Mouse (Mus musculus): Measurements from ENCODE around the gene Bcdin3d. TPM values are rescaled to one million over a fixed set of nuclear protein-coding genes. Genes with fewer than 3 reads are reported as not detected.

Bcdin3d gene
- polyA plus RNA-seq, 1 experiment, result 11.6 TPM

DNA sequence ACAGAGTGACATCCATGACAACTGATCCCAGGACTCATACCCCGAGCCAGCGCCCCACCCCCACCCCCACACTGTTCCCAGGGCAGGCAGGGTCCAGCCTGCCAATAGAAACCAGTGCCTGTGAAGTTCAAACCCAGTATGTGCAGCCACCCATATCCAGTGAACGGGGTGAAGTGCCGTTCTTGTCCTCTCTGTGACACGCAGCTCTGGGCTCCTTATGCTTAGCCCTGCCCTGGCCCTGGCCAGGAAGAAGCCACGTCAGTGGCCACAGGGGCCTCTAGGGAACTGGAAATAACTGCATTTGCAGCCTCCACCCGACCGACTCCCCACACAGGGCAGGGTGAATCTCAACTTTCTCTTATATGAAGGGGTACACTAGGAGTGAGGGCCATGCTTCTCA, 42.6 kb downstream of the Bcdin3d start:
- Histone ChIP-seq H3K4me1 (ENCODE audit: control insufficient read depth, insufficient read depth, low read length) (peaks cover 4% of the 10 kb centered on the region; the same call in 1 of the 2 replicates), H3K27ac (ENCODE audit: insufficient read depth, low read length) (no peak overlapping the region), H3K4me3 (replicated peaks; ENCODE audit: insufficient read depth, low read depth, low read length) (no peak overlapping the region), H3K27me3 (ENCODE audit: control insufficient read depth, insufficient read depth, low read length) (no peaks in the 10 kb centered on the region)
- TF ChIP-seq POLR2A (IDR thresholded peaks at IDR 0.05; ENCODE audit: borderline replicate concordance, insufficient read depth, low read length) (no peak), CTCF (IDR thresholded peaks at IDR 0.05; ENCODE audit: borderline replicate concordance, insufficient read depth, low read depth, low read length) (no peak)
- no peak for DNase-seq
- WGBS, result 67% methylated on average over 8 of the region's 8 CpGs

DNA sequence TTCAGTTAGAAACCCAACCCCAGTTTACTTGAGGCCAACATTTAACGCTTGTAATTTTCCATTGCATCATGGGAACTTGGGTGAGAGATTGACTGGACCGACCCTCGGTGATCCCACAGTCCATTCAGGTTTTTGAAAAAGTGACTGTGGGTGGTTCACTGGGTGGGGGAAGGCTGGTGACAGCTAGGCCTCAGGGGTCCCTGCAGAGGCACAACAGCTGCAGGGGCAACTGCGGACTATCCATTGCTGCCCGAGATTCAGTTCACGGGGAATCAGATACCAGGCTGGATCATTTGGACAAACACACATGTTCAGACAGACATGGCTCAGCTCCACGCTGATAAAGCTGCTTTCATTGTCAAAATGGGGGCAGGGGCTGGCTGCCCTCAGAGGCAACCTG, 43.0 kb downstream of the Bcdin3d start:
- Histone ChIP-seq H3K4me3 (replicated peaks; ENCODE audit: insufficient read depth, low read depth, low read length) (no peak overlapping the region), H3K27ac (ENCODE audit: insufficient read depth, low read length) (no peak overlapping the region), H3K4me1 (ENCODE audit: control insufficient read depth, insufficient read depth, low read length) (peaks cover 4% of the 10 kb centered on the region; the same call in 1 of the 2 replicates), H3K27me3 (ENCODE audit: control insufficient read depth, insufficient read depth, low read length) (no peaks in the 10 kb centered on the region)
- 69% methylated on average over 7 of the region's 7 CpGs for WGBS
- TF ChIP-seq CTCF (IDR thresholded peaks at IDR 0.05; ENCODE audit: borderline replicate concordance, insufficient read depth, low read depth, low read length) (no peak), POLR2A (IDR thresholded peaks at IDR 0.05; ENCODE audit: borderline replicate concordance, insufficient read depth, low read length) (no peak)
- DNase-seq, result no peak

DNA sequence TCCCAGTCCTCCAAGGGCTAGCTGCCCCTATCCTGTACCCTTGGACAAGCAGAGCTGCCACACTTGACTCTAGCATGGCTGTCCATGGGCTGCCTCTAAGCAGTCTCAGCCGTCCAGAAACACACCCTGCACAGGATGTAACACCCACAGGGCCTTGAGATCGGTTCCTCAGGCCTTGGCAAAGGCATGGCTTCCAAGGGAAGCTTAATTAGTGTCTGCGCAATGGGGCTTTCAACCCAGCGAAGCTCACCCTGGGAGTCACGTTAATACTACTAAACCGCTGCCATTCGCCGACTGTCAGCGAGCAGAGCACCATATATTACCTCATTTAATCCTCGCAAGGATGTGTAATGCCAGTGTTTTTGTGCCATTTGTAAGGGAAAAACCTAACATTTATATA, 43.5 kb downstream of the Bcdin3d start:
- H3K4me1 ChIP-seq (ENCODE audit: control insufficient read depth, insufficient read depth, low read length), result peaks cover 4% of the 10 kb centered on the region; the same call in 1 of the 2 replicates
- 64% methylated on average over 10 of the region's 10 CpGs for WGBS
- H3K27ac ChIP-seq (ENCODE audit: insufficient read depth, low read length), result no peak overlapping the region
- H3K27me3 ChIP-seq (ENCODE audit: control insufficient read depth, insufficient read depth, low read length), result no peaks in the 10 kb centered on the region
- DNase-seq, result no peak
- TF ChIP-seq POLR2A (IDR thresholded peaks at IDR 0.05; ENCODE audit: borderline replicate concordance, insufficient read depth, low read length) (no peak), CTCF (IDR thresholded peaks at IDR 0.05; ENCODE audit: borderline replicate concordance, insufficient read depth, low read depth, low read length) (no peak)
- H3K4me3 ChIP-seq (replicated peaks; ENCODE audit: insufficient read depth, low read depth, low read length), result no peak overlapping the region

DNA sequence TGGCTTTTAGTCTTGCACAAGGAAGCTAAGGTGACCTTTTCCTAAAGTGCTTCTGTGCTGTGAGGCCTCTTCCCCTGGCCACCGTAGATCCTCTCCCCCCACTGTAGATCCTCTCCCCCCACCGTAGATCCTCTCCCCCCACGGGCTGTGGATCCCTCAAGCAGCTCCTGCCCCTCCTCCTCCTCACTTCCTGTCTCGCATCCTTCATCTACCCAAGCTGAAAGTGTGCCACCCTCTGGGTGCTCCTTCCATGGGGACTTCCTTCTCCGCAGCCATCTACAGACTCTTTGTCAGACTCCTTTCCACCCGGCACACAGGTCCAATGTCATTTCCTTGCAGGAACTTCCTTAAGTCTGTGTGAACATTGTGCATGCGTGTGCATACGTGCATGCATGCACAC, 44.1 kb downstream of the Bcdin3d start:
- peaks cover 4% of the 10 kb centered on the region; the same call in 1 of the 2 replicates for H3K4me1 ChIP-seq (ENCODE audit: control insufficient read depth, insufficient read depth, low read length)
- no peak overlapping the region for H3K27ac ChIP-seq (ENCODE audit: insufficient read depth, low read length)
- 88% methylated on average over 8 of the region's 8 CpGs for WGBS
- H3K27me3 ChIP-seq (ENCODE audit: control insufficient read depth, insufficient read depth, low read length), result no peaks in the 10 kb centered on the region
- no peak for DNase-seq
- no peak for TF ChIP-seq CTCF (IDR thresholded peaks at IDR 0.05; ENCODE audit: borderline replicate concordance, insufficient read depth, low read depth, low read length)
- no peak overlapping the region for H3K4me3 ChIP-seq (replicated peaks; ENCODE audit: insufficient read depth, low read depth, low read length)

DNA sequence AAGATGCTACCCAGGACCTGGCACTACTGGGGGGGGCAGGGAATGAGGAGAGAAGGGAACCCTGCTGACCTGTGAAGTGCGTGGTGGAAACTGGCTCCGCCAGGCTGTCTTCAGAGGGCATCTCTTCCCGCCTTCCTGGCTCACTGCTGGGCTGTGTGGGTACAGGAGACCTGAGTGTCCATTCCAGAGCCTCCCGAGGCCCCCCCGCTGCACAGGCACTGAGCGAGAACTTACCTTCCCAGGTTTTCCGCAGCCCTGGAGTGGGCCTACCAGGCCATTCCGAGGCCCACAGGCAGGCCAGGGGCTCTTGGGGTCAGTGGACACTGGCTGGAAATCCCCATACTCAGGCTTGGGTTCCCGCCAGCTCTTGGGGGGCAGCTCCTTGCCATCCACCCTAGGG, 50.6 kb downstream of the Bcdin3d start:
- 75% methylated on average over 9 of the region's 9 CpGs for WGBS
- TF ChIP-seq CTCF (IDR thresholded peaks at IDR 0.05; ENCODE audit: borderline replicate concordance, insufficient read depth, low read depth, low read length), result no peak
- TF ChIP-seq POLR2A (IDR thresholded peaks at IDR 0.05; ENCODE audit: borderline replicate concordance, insufficient read depth, low read length), result no peak

DNA sequence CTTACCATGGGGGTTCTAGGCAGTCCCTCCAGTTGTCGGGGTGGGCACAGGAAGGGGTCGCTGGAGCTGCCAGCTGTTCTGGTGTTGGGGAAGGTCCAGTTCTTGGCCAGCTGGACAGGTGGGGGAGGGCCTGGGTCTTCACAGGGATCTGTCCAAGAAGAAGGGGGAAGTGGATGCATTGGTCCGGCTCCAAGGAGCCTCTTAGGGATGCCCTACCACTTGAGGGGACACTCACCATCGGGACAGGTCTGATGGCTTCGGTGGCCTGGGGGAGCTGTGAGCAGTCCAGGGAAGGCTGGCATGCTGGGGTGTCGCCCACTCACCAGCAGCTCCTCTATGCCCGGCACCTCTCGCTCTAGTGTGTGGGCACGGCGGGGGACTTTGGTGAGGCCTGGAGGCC, 51.4 kb downstream of the Bcdin3d start:
- TF ChIP-seq CTCF (IDR thresholded peaks at IDR 0.05; ENCODE audit: borderline replicate concordance, insufficient read depth, low read depth, low read length) (no peak), POLR2A (IDR thresholded peaks at IDR 0.05; ENCODE audit: borderline replicate concordance, insufficient read depth, low read length) (no peak)
- WGBS, result 71% methylated on average over 10 of the region's 10 CpGs
- Histone ChIP-seq H3K4me1 (ENCODE audit: control insufficient read depth, insufficient read depth, low read length) (no peaks in the 10 kb centered on the region), H3K27ac (ENCODE audit: insufficient read depth, low read length) (no peak overlapping the region), H3K4me3 (replicated peaks; ENCODE audit: insufficient read depth, low read depth, low read length) (no peak overlapping the region), H3K27me3 (ENCODE audit: control insufficient read depth, insufficient read depth, low read length) (no peaks in the 10 kb centered on the region)
- no peak for DNase-seq

More for the DNA sequence above, 50.6 kb downstream of the Bcdin3d start:
- no peak for DNase-seq
- Histone ChIP-seq H3K27me3 (ENCODE audit: control insufficient read depth, insufficient read depth, low read length) (no peaks in the 10 kb centered on the region), H3K4me3 (replicated peaks; ENCODE audit: insufficient read depth, low read depth, low read length) (no peak overlapping the region), H3K4me1 (ENCODE audit: control insufficient read depth, insufficient read depth, low read length) (no peaks in the 10 kb centered on the region), H3K27ac (ENCODE audit: insufficient read depth, low read length) (no peak overlapping the region)

DNA sequence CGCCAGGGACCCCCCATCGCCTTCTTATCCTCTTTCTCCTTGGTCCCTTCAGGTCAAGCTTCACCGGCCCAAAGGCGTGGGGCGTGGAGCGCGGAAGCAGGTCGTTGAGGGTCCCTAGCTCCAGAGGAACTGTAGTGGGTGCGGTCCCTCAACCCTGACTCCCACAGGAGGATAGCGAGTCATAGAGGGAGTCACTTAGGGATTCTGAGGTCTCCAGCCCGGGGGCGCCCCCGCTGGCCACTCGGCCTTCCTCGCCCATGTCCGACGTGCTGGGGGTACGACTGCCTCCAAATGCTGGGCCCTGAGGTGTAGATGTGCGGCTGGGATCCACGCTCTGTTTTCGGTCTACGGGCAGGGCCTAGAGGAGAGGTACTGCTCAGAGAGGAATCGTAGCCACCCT, 52.0 kb downstream of the Bcdin3d start:
- no peak overlapping the region for H3K27ac ChIP-seq (ENCODE audit: insufficient read depth, low read length)
- 90% methylated on average over 23 of the region's 23 CpGs for WGBS
- no peak for TF ChIP-seq POLR2A (IDR thresholded peaks at IDR 0.05; ENCODE audit: borderline replicate concordance, insufficient read depth, low read length)
- no peak for TF ChIP-seq CTCF (IDR thresholded peaks at IDR 0.05; ENCODE audit: borderline replicate concordance, insufficient read depth, low read depth, low read length)

DNA sequence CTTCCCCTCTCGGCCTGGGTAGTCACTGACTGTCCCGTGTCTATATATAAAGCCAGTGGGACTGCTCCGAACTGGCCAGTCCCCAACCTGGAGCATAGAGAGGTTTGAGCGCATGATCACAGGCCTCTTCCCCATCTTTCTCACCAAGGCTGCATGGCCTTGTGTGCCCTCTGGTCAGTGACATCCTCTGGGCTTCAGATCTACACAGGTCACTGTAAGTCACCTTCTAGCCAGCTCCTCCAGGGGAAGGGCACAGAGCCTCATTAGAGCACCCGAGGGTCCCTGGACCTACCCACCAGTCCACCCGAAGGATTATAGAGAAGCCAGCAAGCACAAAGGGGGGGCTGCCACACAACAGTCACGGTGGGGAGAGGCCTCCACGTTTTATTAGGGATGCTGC, 52.9 kb downstream of the Bcdin3d start:
- H3K27me3 ChIP-seq (ENCODE audit: control insufficient read depth, insufficient read depth, low read length), result no peaks in the 10 kb centered on the region
- DNase-seq, result no peak
- no peak for TF ChIP-seq POLR2A (IDR thresholded peaks at IDR 0.05; ENCODE audit: borderline replicate concordance, insufficient read depth, low read length)
- no peak for TF ChIP-seq CTCF (IDR thresholded peaks at IDR 0.05; ENCODE audit: borderline replicate concordance, insufficient read depth, low read depth, low read length)
- no peak overlapping the region for H3K27ac ChIP-seq (ENCODE audit: insufficient read depth, low read length)
- H3K4me1 ChIP-seq (ENCODE audit: control insufficient read depth, insufficient read depth, low read length), result no peaks in the 10 kb centered on the region
- WGBS, result 71% methylated on average over 8 of the region's 8 CpGs
- H3K4me3 ChIP-seq (replicated peaks; ENCODE audit: insufficient read depth, low read depth, low read length), result no peak overlapping the region

More for the DNA sequence above, 52.0 kb downstream of the Bcdin3d start:
- H3K27me3 ChIP-seq (ENCODE audit: control insufficient read depth, insufficient read depth, low read length), result no peaks in the 10 kb centered on the region
- H3K4me3 ChIP-seq (replicated peaks; ENCODE audit: insufficient read depth, low read depth, low read length), result no peak overlapping the region
- no peak for DNase-seq
- H3K4me1 ChIP-seq (ENCODE audit: control insufficient read depth, insufficient read depth, low read length), result no peaks in the 10 kb centered on the region
